Mouse (Mus musculus) stomach, postnatal 0 days (tissue): ENCODE measurements around the gene Hpcal1.

Experiments
- CTCF ChIP-seq: IDR thresholded peaks from 2 replicates; pipeline ENCODE4 v1.5.1; 2016; ENCODE audit warnings: antibody characterized with exemption, low read depth, mild to moderate bottlenecking, moderate library complexity
- EP300 ChIP-seq: optimal IDR thresholded peaks from 2 replicates; pipeline ENCODE3; 2016; ENCODE audit warnings: antibody characterized with exemption

DNA sequence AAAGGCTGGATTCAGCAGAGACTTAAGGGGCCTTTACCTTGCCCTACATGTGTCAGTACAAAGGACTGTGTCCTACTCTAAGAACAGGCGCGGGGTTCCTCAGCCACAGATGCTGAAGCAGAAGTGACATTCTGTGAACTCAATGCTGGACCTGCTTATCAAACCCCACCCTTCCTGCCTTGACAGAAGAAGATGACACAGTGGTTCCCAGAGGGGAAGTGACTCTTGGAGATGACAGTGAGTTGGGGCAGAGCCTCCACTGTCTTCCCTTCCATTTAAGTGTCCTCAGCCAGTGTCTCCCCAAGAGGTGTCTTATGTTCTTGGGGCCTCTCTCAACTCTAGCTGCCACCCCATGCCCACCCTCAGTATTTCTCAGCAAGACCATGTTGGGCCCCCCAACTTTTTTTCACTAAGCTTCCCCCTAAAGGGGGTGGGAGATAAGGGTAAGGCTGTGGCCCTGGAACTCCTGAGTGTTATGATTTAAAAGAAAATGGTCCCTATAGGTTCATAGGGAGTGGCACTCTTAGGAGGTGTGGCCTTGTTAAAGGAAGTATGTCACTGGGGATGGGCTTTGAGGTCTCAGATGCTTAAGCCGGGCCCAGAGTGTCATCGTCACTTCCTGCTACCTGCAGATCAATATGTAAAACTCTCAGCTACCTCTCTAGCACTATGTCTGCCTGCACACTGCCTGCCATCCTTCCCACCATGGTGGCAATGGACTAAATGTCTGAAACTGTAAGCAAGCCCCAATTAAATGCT is 25.2 kb downstream of the Hpcal1 start:
- TF ChIP-seq CTCF (no peak), EP300 (no peak)
